Mouse (Mus musculus) midbrain, embryonic 16.5 days (tissue): ENCODE measurements around the gene Gm8267. TPM values are rescaled to one million over a fixed set of nuclear protein-coding genes. Genes with fewer than 3 reads are reported as not detected.
"Not testable (repeated sequence)": the region's sequence is repeated elsewhere in the genome, so short reads cannot be mapped to it uniquely, and the experiment has no call there.

ENCODE experiments used
- ATAC-seq: fragments of 200-750 bp; cut with Nextera tagmentation; 2 replicates; pipeline ENCODE4 v1.8.0; 2017; ENCODE audit warnings: moderate TSS enrichment
- H3K27ac ChIP-seq: fragments of 300-500 bp; sonication (generic); 2 replicates; pipeline ENCODE4 v1.5.1; 2014; ENCODE audit warnings: mild to moderate bottlenecking, low read length, mixed read lengths
- H3K27me3 ChIP-seq: fragments of 300-500 bp; sonication (generic); 2 replicates; pipeline ENCODE4 v1.6.1; 2014; ENCODE audit warnings: low read depth, low read length, mixed read lengths; ENCODE audit not compliant: control insufficient read depth, insufficient read depth
- H3K36me3 ChIP-seq: fragments of 300-500 bp; sonication (generic); 2 replicates; pipeline ENCODE4 v1.6.1; 2014; ENCODE audit warnings: mild to moderate bottlenecking, low read length, moderate library complexity, mixed read lengths; ENCODE audit not compliant: control insufficient read depth, insufficient read depth
- H3K4me1 ChIP-seq: fragments of 300-500 bp; sonication (generic); 2 replicates; pipeline ENCODE4 v1.6.1; 2014; ENCODE audit warnings: mild to moderate bottlenecking, low read length, mixed read lengths; ENCODE audit not compliant: control insufficient read depth, insufficient read depth
- H3K4me2 ChIP-seq: fragments of 300-500 bp; sonication (generic); 2 replicates; pipeline ENCODE4 v1.6.1; 2014; ENCODE audit warnings: mild to moderate bottlenecking, low read length, mixed read lengths
- H3K4me3 ChIP-seq: fragments of 300-500 bp; sonication (generic); 2 replicates; pipeline ENCODE4 v1.5.1; 2014; ENCODE audit warnings: low read depth, mild to moderate bottlenecking, low read length, moderate library complexity, mixed read lengths
- H3K9ac ChIP-seq: fragments of 300-500 bp; sonication (generic); 2 replicates; pipeline ENCODE4 v1.6.1; 2014; ENCODE audit warnings: low read depth, low read length, mixed read lengths
- H3K9me3 ChIP-seq: fragments of 300-500 bp; sonication (generic); replicated peaks from 2 replicates; pipeline ENCODE4 v1.6.1; 2014; ENCODE audit warnings: mild to moderate bottlenecking, low read length, mixed read lengths; ENCODE audit not compliant: control insufficient read depth, poor library complexity, severe bottlenecking
- WGBS: fragments of 180-500 bp; shearing (Covaris S2); extraction: QIAGEN DNeasy Blood & Tissue Kit; methylation state at CpG from one replicate; pipeline ENCODE4 v1.1.7; 2014; 5-methylcytosine and 5-hydroxymethylcytosine counted together
- polyA plus RNA-seq: library from polyadenylated mRNA; unstranded; fragments of >200 nt; fragmentation: Nextera tagmentation; extraction: Ambion mirVana; gene quantifications from 2 replicates; pipeline ENCODE4 v1.2.1, GENCODE M21; 2015

The Gm8267 gene
- polyA plus RNA-seq = not detected in 2 replicates

- no peak for ATAC-seq
- Histone ChIP-seq H3K9me3 (no peaks in the 10 kb centered on the region), H3K4me2 (no peak within 1 kb of the TSS), H3K9ac (no peak within 1 kb of the TSS), H3K36me3 (no peaks in the 10 kb centered on the region), H3K4me1 (no peaks in the 10 kb centered on the region), H3K27ac (no peak within 1 kb of the TSS), H3K4me3 (no peak within 1 kb of the TSS), H3K27me3 (no peaks in the 10 kb centered on the region)
- 89% methylated on average over 3 of the region's 3 CpGs for WGBS
Observed at GRCm38 (mm10) chr14:44750240-44750639, at the start of gene Gm8267. Gm8267 (minus strand) TSS chr14:44750340.

- H3K4me3 ChIP-seq, H3K27me3 ChIP-seq, H3K9ac ChIP-seq, H3K9me3 ChIP-seq, H3K27ac ChIP-seq, ATAC-seq, H3K4me2 ChIP-seq, H3K36me3 ChIP-seq, H3K4me1 ChIP-seq: not testable (repeated sequence)
- 69% methylated on average over 2 of the region's 2 CpGs for WGBS
Observed at GRCm38 (mm10) chr14:44789537-44790382, 39.6 kb upstream of the Gm8267 start.

GRCm38 (mm10) chr14:44742789-44743188, 7.4 kb downstream of the Gm8267 start:
- WGBS = 69% methylated on average over 1 of the region's 1 CpGs
- H3K36me3 ChIP-seq, H3K4me3 ChIP-seq, H3K9me3 ChIP-seq, H3K9ac ChIP-seq, H3K27ac ChIP-seq, H3K27me3 ChIP-seq, H3K4me1 ChIP-seq, H3K4me2 ChIP-seq, ATAC-seq: not testable (repeated sequence)

GRCm38 (mm10) chr14:44730711-44731110, 19.4 kb downstream of the Gm8267 start:
- H3K27me3 ChIP-seq, H3K4me2 ChIP-seq, H3K9ac ChIP-seq, H3K4me1 ChIP-seq, H3K4me3 ChIP-seq, H3K9me3 ChIP-seq, H3K27ac ChIP-seq, ATAC-seq, H3K36me3 ChIP-seq: not testable (repeated sequence)

GRCm38 (mm10) chr14:44706356-44706755, 43.8 kb downstream of the Gm8267 start, which contains the start of gene Gm8257:
Gm8257 (minus strand) TSS chr14:44706456.
- H3K4me2 ChIP-seq, H3K27me3 ChIP-seq, ATAC-seq, H3K9ac ChIP-seq, H3K4me1 ChIP-seq, H3K4me3 ChIP-seq, H3K36me3 ChIP-seq, H3K9me3 ChIP-seq, H3K27ac ChIP-seq: not testable (repeated sequence)
- 80% methylated on average over 3 of the region's 3 CpGs for WGBS

Other genes starting within 250 kb of the Gm8267 start
- not detected in 2 replicates for gene Gm17093, start 232.1 kb downstream of the Gm8267 start, polyA plus RNA-seq
- gene Gm8247, start 167.2 kb downstream of the Gm8267 start, polyA plus RNA-seq = not detected in 2 replicates
- gene Gm5624, start 122.4 kb downstream of the Gm8267 start, polyA plus RNA-seq = not detected in 2 replicates
- not detected in 2 replicates for gene Gm8257, start 43.9 kb downstream of the Gm8267 start, polyA plus RNA-seq
- gene Ptgdr, start 109.0 kb upstream of the Gm8267 start, polyA plus RNA-seq = 0.46 and 0.87 TPM in 2 replicates
- gene Ptger2, start 237.9 kb upstream of the Gm8267 start, polyA plus RNA-seq = 0.87 and 1.3 TPM in 2 replicates